Mouse (Mus musculus) CD8-positive naive resting alpha-beta T cell, adult 2 months (primary cell): ENCODE data around the gene Ccnt2.
"Not testable (repeated sequence)": the region's sequence is repeated elsewhere in the genome, so short reads cannot be mapped to it uniquely, and the experiment has no call there.

ENCODE experiments used
- DNase-seq, 2 experiments: peaks; one replicate each; pipeline ENCODE4 v3.0.0; 2022; ENCODE audit warnings: low read depth in 2 of 2, low spot score in 2 of 2

Ccnt2 gene

GRCm38 (mm10) chr1:127773803-127774500 lies at the start of gene Ccnt2:
Gene Ccnt2 (plus strand): TSS chr1:127774164.
- DNase-seq, result peak; percentile 98

GRCm38 (mm10) chr1:127729096-127729495 lies 44.9 kb upstream of the Ccnt2 start, which contains the start of gene Acmsd:
Gene Acmsd (plus strand): TSS chr1:127729413.
- DNase-seq, result no peak

GRCm38 (mm10) chr1:127731086-127731485 lies 42.9 kb upstream of the Ccnt2 start:
- no peak for DNase-seq

GRCm38 (mm10) chr1:127732435-127732834 lies 41.5 kb upstream of the Ccnt2 start:
- DNase-seq, result no peak

GRCm38 (mm10) chr1:127732841-127733240 lies 41.1 kb upstream of the Ccnt2 start:
- DNase-seq, result no peak

GRCm38 (mm10) chr1:127735356-127735755 lies 38.6 kb upstream of the Ccnt2 start:
- no peak for DNase-seq

GRCm38 (mm10) chr1:127750401-127751102 lies 23.4 kb upstream of the Ccnt2 start:
- no peak for DNase-seq

- no peak for DNase-seq
Observed at GRCm38 (mm10) chr1:127755806-127756205, 18.2 kb upstream of the Ccnt2 start.

GRCm38 (mm10) chr1:127756331-127757163 lies 17.4 kb upstream of the Ccnt2 start:
- no peak for DNase-seq

GRCm38 (mm10) chr1:127757164-127757545 lies 16.8 kb upstream of the Ccnt2 start:
- DNase-seq, result not testable (repeated sequence)

GRCm38 (mm10) chr1:127765468-127765867 lies 8.5 kb upstream of the Ccnt2 start:
- DNase-seq, result no peak

GRCm38 (mm10) chr1:127766741-127767140 lies 7.2 kb upstream of the Ccnt2 start:
- DNase-seq, result no peak

GRCm38 (mm10) chr1:127773198-127773802 lies 664 bp upstream of the Ccnt2 start:
- no peak for DNase-seq

- DNase-seq, result no peak
Observed at GRCm38 (mm10) chr1:127774501-127774880, 527 bp downstream of the Ccnt2 start.

- no peak for DNase-seq
Observed at GRCm38 (mm10) chr1:127775206-127775720, 1.3 kb downstream of the Ccnt2 start.

- no peak for DNase-seq
Observed at GRCm38 (mm10) chr1:127776246-127776645, 2.3 kb downstream of the Ccnt2 start.

GRCm38 (mm10) chr1:127778611-127779010 lies 4.6 kb downstream of the Ccnt2 start:
- no peak for DNase-seq

- DNase-seq, result no peak
Observed at GRCm38 (mm10) chr1:127780142-127780541, 6.2 kb downstream of the Ccnt2 start.

GRCm38 (mm10) chr1:127780849-127781248 lies 6.9 kb downstream of the Ccnt2 start:
- DNase-seq, result no peak

GRCm38 (mm10) chr1:127783862-127784261 lies 9.9 kb downstream of the Ccnt2 start:
- no peak for DNase-seq

- DNase-seq, result no peak
Observed at GRCm38 (mm10) chr1:127785882-127786281, 11.9 kb downstream of the Ccnt2 start.
